Mouse (Mus musculus): ENCODE measurements around the gene Pard3b. TPM values are rescaled to one million over a fixed set of nuclear protein-coding genes. Genes with fewer than 3 reads are reported as not detected.

The Pard3b gene
- polyA plus RNA-seq, 1 experiment from 2014 or later, result 20.4 TPM

DNA sequence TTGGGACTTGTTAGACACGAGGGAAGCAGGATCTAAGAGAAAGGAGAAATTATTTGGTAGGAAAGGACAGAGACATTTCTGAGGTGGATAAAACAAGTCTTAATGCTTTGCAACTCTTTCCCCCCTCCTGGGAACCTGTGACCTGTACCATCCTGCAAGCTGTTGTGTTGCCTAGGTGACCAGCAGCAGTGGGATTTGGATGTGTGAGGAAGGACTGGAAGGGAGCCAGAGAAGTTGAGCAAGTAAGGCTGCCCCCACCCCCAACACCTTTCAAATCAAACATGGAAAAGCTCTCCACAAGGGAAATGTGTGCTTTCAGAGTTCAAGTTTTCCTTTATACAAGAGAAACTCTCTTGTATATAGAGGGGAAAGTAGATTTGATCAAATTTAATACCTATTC is 595.4 kb downstream of the Pard3b start:
- H3K4me2 ChIP-seq, result no peak overlapping the region
- no peaks in the 10 kb centered on the region for H3K27me3 ChIP-seq
- H3K36me3 ChIP-seq, result no peaks in the 10 kb centered on the region
- ATAC-seq (replicated peaks; ENCODE audit: low FRiP score), result no peak
- H3K27ac ChIP-seq, result no peak overlapping the region
- no peak overlapping the region for H3K9ac ChIP-seq
- no peaks in the 10 kb centered on the region for H3K4me1 ChIP-seq
- no peaks in the 10 kb centered on the region for H3K9me3 ChIP-seq (replicated peaks)
- 48% methylated on average over 1 of the region's 1 CpGs for WGBS
- H3K4me3 ChIP-seq (replicated peaks), result no peak overlapping the region

GRCm38 (mm10) chr1:62235121-62235520 is 596.5 kb downstream of the Pard3b start:
- WGBS, result 91% methylated on average over 5 of the region's 5 CpGs
- H3K4me3 ChIP-seq (replicated peaks), result no peak overlapping the region
- no peak for ATAC-seq (replicated peaks; ENCODE audit: low FRiP score)
- no peak overlapping the region for H3K4me2 ChIP-seq
- H3K9ac ChIP-seq, result no peak overlapping the region
- H3K27me3 ChIP-seq, result no peaks in the 10 kb centered on the region
- no peaks in the 10 kb centered on the region for H3K4me1 ChIP-seq
- H3K9me3 ChIP-seq (replicated peaks), result no peaks in the 10 kb centered on the region
- H3K27ac ChIP-seq, result no peak overlapping the region
- H3K36me3 ChIP-seq, result no peaks in the 10 kb centered on the region

- no peaks in the 10 kb centered on the region for H3K9me3 ChIP-seq (replicated peaks)
- H3K27me3 ChIP-seq, result no peaks in the 10 kb centered on the region
- peaks cover 2% of the 10 kb centered on the region; the same call in 1 of the 2 replicates for H3K4me1 ChIP-seq
- no peak overlapping the region for H3K4me2 ChIP-seq
- 0 out of 2 replicates have a peak overlapping the region, but pooled peaks have one; percentile 22 for H3K27ac ChIP-seq
- H3K9ac ChIP-seq, result no peak overlapping the region
- no peaks in the 10 kb centered on the region for H3K36me3 ChIP-seq
- no peak for ATAC-seq (replicated peaks; ENCODE audit: low FRiP score)
- WGBS, result 48% methylated on average over 12 of the region's 12 CpGs
- no peak overlapping the region for H3K4me3 ChIP-seq (replicated peaks)
These were observed 605.8 kb downstream of the Pard3b start for GRCm38 (mm10) chr1:62244191-62244984.

GRCm38 (mm10) chr1:62252432-62252831 is 613.8 kb downstream of the Pard3b start:
- Histone ChIP-seq H3K9me3 (replicated peaks) (no peaks in the 10 kb centered on the region), H3K4me2 (no peak overlapping the region), H3K27me3 (no peaks in the 10 kb centered on the region), H3K4me3 (replicated peaks) (no peak overlapping the region), H3K4me1 (no peaks in the 10 kb centered on the region), H3K36me3 (no peaks in the 10 kb centered on the region), H3K27ac (no peak overlapping the region), H3K9ac (no peak overlapping the region)
- 74% methylated on average over 1 of the region's 1 CpGs for WGBS
- ATAC-seq (replicated peaks; ENCODE audit: low FRiP score), result no peak

GRCm38 (mm10) chr1:62254316-62254715 is 615.7 kb downstream of the Pard3b start:
- no peaks in the 10 kb centered on the region for H3K36me3 ChIP-seq
- H3K4me2 ChIP-seq, result no peak overlapping the region
- no peaks in the 10 kb centered on the region for H3K9me3 ChIP-seq (replicated peaks)
- no peak for ATAC-seq (replicated peaks; ENCODE audit: low FRiP score)
- H3K4me1 ChIP-seq, result no peaks in the 10 kb centered on the region
- no peak overlapping the region for H3K9ac ChIP-seq
- H3K27ac ChIP-seq, result no peak overlapping the region
- WGBS, result 85% methylated on average over 4 of the region's 4 CpGs
- no peak overlapping the region for H3K4me3 ChIP-seq (replicated peaks)
- H3K27me3 ChIP-seq, result no peaks in the 10 kb centered on the region

- 94% methylated on average over 1 of the region's 1 CpGs for WGBS
- no peaks in the 10 kb centered on the region for H3K27me3 ChIP-seq
- no peak overlapping the region for H3K9ac ChIP-seq
- H3K4me1 ChIP-seq, result no peaks in the 10 kb centered on the region
- H3K4me2 ChIP-seq, result no peak overlapping the region
- no peak for ATAC-seq (replicated peaks; ENCODE audit: low FRiP score)
- H3K9me3 ChIP-seq (replicated peaks), result no peaks in the 10 kb centered on the region
- H3K27ac ChIP-seq, result no peak overlapping the region
- no peak overlapping the region for H3K4me3 ChIP-seq (replicated peaks)
- no peaks in the 10 kb centered on the region for H3K36me3 ChIP-seq
These were observed 616.3 kb downstream of the Pard3b start for GRCm38 (mm10) chr1:62254888-62255287.

- no peak for ATAC-seq (replicated peaks; ENCODE audit: low FRiP score)
- WGBS, result 70% methylated on average over 3 of the region's 3 CpGs
- Histone ChIP-seq H3K9me3 (replicated peaks) (no peaks in the 10 kb centered on the region), H3K4me3 (replicated peaks) (no peak overlapping the region), H3K4me2 (no peak overlapping the region), H3K27me3 (no peaks in the 10 kb centered on the region), H3K4me1 (no peaks in the 10 kb centered on the region), H3K36me3 (no peaks in the 10 kb centered on the region), H3K27ac (no peak overlapping the region), H3K9ac (no peak overlapping the region)
These were observed 637.8 kb downstream of the Pard3b start for GRCm38 (mm10) chr1:62276466-62276865.

GRCm38 (mm10) chr1:62278586-62278985 is 640.0 kb downstream of the Pard3b start:
- H3K4me1 ChIP-seq, result no peaks in the 10 kb centered on the region
- whole genome bisulfite sequencing, result 72% methylated on average over 1 of the region's 1 CpGs
- H3K27me3 ChIP-seq, result no peaks in the 10 kb centered on the region
- no peak overlapping the region for H3K9ac ChIP-seq
- no peak overlapping the region for H3K4me2 ChIP-seq
- H3K4me3 ChIP-seq (replicated peaks), result no peak overlapping the region
- no peaks in the 10 kb centered on the region for H3K9me3 ChIP-seq (replicated peaks)
- no peaks in the 10 kb centered on the region for H3K36me3 ChIP-seq
- ATAC-seq (replicated peaks; ENCODE audit: low FRiP score), result no peak
- H3K27ac ChIP-seq, result no peak overlapping the region

GRCm38 (mm10) chr1:62280586-62280985 is 642.0 kb downstream of the Pard3b start:
- no peaks in the 10 kb centered on the region for H3K9me3 ChIP-seq (replicated peaks)
- H3K4me3 ChIP-seq (replicated peaks), result no peak overlapping the region
- no peak for ATAC-seq (replicated peaks; ENCODE audit: low FRiP score)
- H3K9ac ChIP-seq, result no peak overlapping the region
- no peak overlapping the region for H3K4me2 ChIP-seq
- H3K27me3 ChIP-seq, result no peaks in the 10 kb centered on the region
- H3K27ac ChIP-seq, result no peak overlapping the region
- H3K4me1 ChIP-seq, result no peaks in the 10 kb centered on the region
- H3K36me3 ChIP-seq, result no peaks in the 10 kb centered on the region

- Histone ChIP-seq H3K36me3 (no peaks in the 10 kb centered on the region), H3K27ac (no peak overlapping the region), H3K4me2 (no peak overlapping the region), H3K9me3 (replicated peaks) (no peaks in the 10 kb centered on the region), H3K4me1 (no peaks in the 10 kb centered on the region), H3K27me3 (no peaks in the 10 kb centered on the region), H3K4me3 (replicated peaks) (no peak overlapping the region), H3K9ac (no peak overlapping the region)
- no peak for ATAC-seq (replicated peaks; ENCODE audit: low FRiP score)
- WGBS, result 70% methylated on average over 6 of the region's 6 CpGs
These were observed 644.2 kb downstream of the Pard3b start for GRCm38 (mm10) chr1:62282835-62283234.

GRCm38 (mm10) chr1:62283624-62284023 is 645.0 kb downstream of the Pard3b start:
- Histone ChIP-seq H3K27me3 (no peaks in the 10 kb centered on the region), H3K9me3 (replicated peaks) (no peaks in the 10 kb centered on the region), H3K4me3 (replicated peaks) (no peak overlapping the region), H3K9ac (no peak overlapping the region), H3K4me2 (no peak overlapping the region), H3K27ac (no peak overlapping the region), H3K36me3 (no peaks in the 10 kb centered on the region), H3K4me1 (no peaks in the 10 kb centered on the region)
- WGBS, result 95% methylated on average over 2 of the region's 2 CpGs
- ATAC-seq (replicated peaks; ENCODE audit: low FRiP score), result no peak

GRCm38 (mm10) chr1:62309376-62309775 is 670.8 kb downstream of the Pard3b start:
- 46% methylated on average over 6 of the region's 6 CpGs for WGBS
- H3K27ac ChIP-seq, result no peak overlapping the region
- no peaks in the 10 kb centered on the region for H3K36me3 ChIP-seq
- 0 out of 2 replicates have a peak, but pooled peaks have one; percentile 25 for ATAC-seq (replicated peaks; ENCODE audit: low FRiP score)
- H3K9me3 ChIP-seq (replicated peaks), result no peaks in the 10 kb centered on the region
- no peak overlapping the region for H3K4me3 ChIP-seq (replicated peaks)
- H3K27me3 ChIP-seq, result no peaks in the 10 kb centered on the region
- H3K4me1 ChIP-seq, result no peaks in the 10 kb centered on the region
- H3K4me2 ChIP-seq, result no peak overlapping the region
- no peak overlapping the region for H3K9ac ChIP-seq

GRCm38 (mm10) chr1:62325237-62325636 is 686.6 kb downstream of the Pard3b start:
- no peak overlapping the region for H3K9ac ChIP-seq
- no peak overlapping the region for H3K4me3 ChIP-seq (replicated peaks)
- H3K9me3 ChIP-seq (replicated peaks), result no peaks in the 10 kb centered on the region
- H3K36me3 ChIP-seq, result no peaks in the 10 kb centered on the region
- no peaks in the 10 kb centered on the region for H3K27me3 ChIP-seq
- no peak for ATAC-seq (replicated peaks; ENCODE audit: low FRiP score)
- WGBS, result 28% methylated on average over 5 of the region's 5 CpGs
- no peak overlapping the region for H3K4me2 ChIP-seq
- H3K27ac ChIP-seq, result no peak overlapping the region
- H3K4me1 ChIP-seq, result 0 out of 2 replicates have a peak, but pooled peaks cover 6% of the 10 kb centered on the region
